Mouse (Mus musculus) heart, embryonic 12.5 days (tissue): ENCODE results near the gene Cdhr1. TPM values are rescaled to one million over a fixed set of nuclear protein-coding genes. Genes with fewer than 3 reads are reported as not detected.
A peak's percentile ranks its signal among the peaks of the same experiment; 100 is the strongest.
"Not testable (repeated sequence)": the region's sequence is repeated elsewhere in the genome, so short reads cannot be mapped to it uniquely, and the experiment has no call there.

Source experiments
- ATAC-seq: fragments of 200-750 bp; cut with Nextera tagmentation; 2 replicates; pipeline ENCODE4 v1.8.0; 2017; ENCODE audit warnings: moderate TSS enrichment, moderate library complexity; ENCODE audit not compliant: insufficient number of reproducible peaks, low FRiP score
- H3K27ac ChIP-seq: fragments of 300-500 bp; sonication (generic); 2 replicates; pipeline ENCODE4 v1.5.1; 2016; ENCODE audit warnings: mild to moderate bottlenecking, moderate library complexity; ENCODE audit not compliant: poor library complexity, severe bottlenecking
- H3K27me3 ChIP-seq: fragments of 300-500 bp; sonication (generic); replicated peaks from 2 replicates; pipeline ENCODE4 v1.6.1; 2016; ENCODE audit warnings: mild to moderate bottlenecking, moderate library complexity
- H3K36me3 ChIP-seq: fragments of 300-500 bp; sonication (generic); 2 replicates; pipeline ENCODE4 v1.6.1; 2016; ENCODE audit warnings: mild to moderate bottlenecking, moderate library complexity
- H3K4me1 ChIP-seq: fragments of 300-500 bp; sonication (generic); replicated peaks from 2 replicates; pipeline ENCODE4 v1.6.1; 2016; ENCODE audit warnings: mild to moderate bottlenecking
- H3K4me2 ChIP-seq: fragments of 300-500 bp; sonication (generic); 2 replicates; pipeline ENCODE4 v1.6.1; 2016; ENCODE audit warnings: mild to moderate bottlenecking, moderate library complexity
- H3K4me3 ChIP-seq: fragments of 300-500 bp; sonication (generic); 2 replicates; pipeline ENCODE4 v1.5.1; 2016; ENCODE audit warnings: mild to moderate bottlenecking
- H3K9ac ChIP-seq: fragments of 300-500 bp; sonication (generic); 2 replicates; pipeline ENCODE4 v1.6.1; 2016; ENCODE audit warnings: mild to moderate bottlenecking, moderate library complexity
- H3K9me3 ChIP-seq: fragments of 300-500 bp; sonication (generic); replicated peaks from 2 replicates; pipeline ENCODE4 v1.6.1; 2016; ENCODE audit warnings: mild to moderate bottlenecking, moderate library complexity
- WGBS: fragments of 180-500 bp; shearing (Covaris S2); methylation state at CpG from one replicate; pipeline ENCODE4 v1.1.7; 2016; 5-methylcytosine and 5-hydroxymethylcytosine counted together
- polyA plus RNA-seq: library from polyadenylated mRNA; unstranded; fragments of >200 nt; fragmentation: Nextera tagmentation; extraction: Ambion mirVana; gene quantifications from 2 replicates; pipeline ENCODE4 v1.2.1, GENCODE M21; 2016

Gene Cdhr1
- 0.14 and 0.20 TPM in 2 replicates for polyA plus RNA-seq

- H3K4me2 ChIP-seq: peak within 1 kb of the TSS; percentile 82
- H3K27me3 ChIP-seq: peaks cover 69% of the 10 kb centered on the region
- no peak for ATAC-seq
- WGBS: under 1% methylated on average over 30 of the region's 30 CpGs
- no peaks in the 10 kb centered on the region for H3K9me3 ChIP-seq
- H3K36me3 ChIP-seq: no peaks in the 10 kb centered on the region
- peak within 1 kb of the TSS; percentile 46 for H3K4me3 ChIP-seq
- H3K27ac ChIP-seq: no peak within 1 kb of the TSS
- H3K9ac ChIP-seq: peak within 1 kb of the TSS; percentile 43; the same call in 1 of the 2 replicates
- H3K4me1 ChIP-seq: peaks cover 15% of the 10 kb centered on the region; the same call in 1 of the 2 replicates
Observed at GRCm38 (mm10) chr14:37097956-37098530, at the start of gene Cdhr1. TSS of gene Cdhr1 (minus strand) at chr14:37098347.

GRCm38 (mm10) chr14:37139051-37139710 lies 41.0 kb upstream of the Cdhr1 start:
- no peak overlapping the region for H3K9ac ChIP-seq
- H3K36me3 ChIP-seq: no peaks in the 10 kb centered on the region
- no peaks in the 10 kb centered on the region for H3K27me3 ChIP-seq
- no peak for ATAC-seq
- H3K27ac ChIP-seq: no peak overlapping the region
- WGBS: 66% methylated on average over 8 of the region's 8 CpGs
- no peak overlapping the region for H3K4me2 ChIP-seq
- no peaks in the 10 kb centered on the region for H3K9me3 ChIP-seq
- no peaks in the 10 kb centered on the region for H3K4me1 ChIP-seq
- no peak overlapping the region for H3K4me3 ChIP-seq

- not testable (repeated sequence) for H3K36me3 ChIP-seq, H3K9ac ChIP-seq, ATAC-seq, H3K27me3 ChIP-seq, H3K4me2 ChIP-seq, H3K27ac ChIP-seq, H3K9me3 ChIP-seq, H3K4me3 ChIP-seq, H3K4me1 ChIP-seq
- 74% methylated on average over 3 of the region's 3 CpGs for WGBS
Observed at GRCm38 (mm10) chr14:37137596-37137995, 39.4 kb upstream of the Cdhr1 start.

GRCm38 (mm10) chr14:37136110-37136509 lies 38.0 kb upstream of the Cdhr1 start:
- H3K4me3 ChIP-seq: no peak overlapping the region
- no peaks in the 10 kb centered on the region for H3K9me3 ChIP-seq
- H3K27ac ChIP-seq: no peak overlapping the region
- no peak overlapping the region for H3K9ac ChIP-seq
- no peak overlapping the region for H3K4me2 ChIP-seq
- H3K27me3 ChIP-seq: no peaks in the 10 kb centered on the region
- peaks cover 4% of the 10 kb centered on the region for H3K4me1 ChIP-seq
- peaks cover 18% of the 10 kb centered on the region for H3K36me3 ChIP-seq
- ATAC-seq: no peak
- WGBS: 72% methylated on average over 4 of the region's 4 CpGs

- ATAC-seq: no peak
- H3K4me2 ChIP-seq: peak overlapping the region; percentile 63
- no peak overlapping the region for H3K27ac ChIP-seq
- H3K36me3 ChIP-seq: peaks cover 22% of the 10 kb centered on the region
- no peaks in the 10 kb centered on the region for H3K9me3 ChIP-seq
- peak overlapping the region; percentile 100 for H3K4me3 ChIP-seq
- no peaks in the 10 kb centered on the region for H3K27me3 ChIP-seq
- peak overlapping the region; percentile 61 for H3K9ac ChIP-seq
- WGBS: 3% methylated on average over 10 of the region's 10 CpGs
- H3K4me1 ChIP-seq: peaks cover 4% of the 10 kb centered on the region
Observed at GRCm38 (mm10) chr14:37135671-37136070, 37.5 kb upstream of the Cdhr1 start.

GRCm38 (mm10) chr14:37135127-37135593 lies 37.0 kb upstream of the Cdhr1 start, which contains the start of gene Ghitm:
TSS of gene Ghitm (minus strand) at chr14:37135272.
- no peaks in the 10 kb centered on the region for H3K9me3 ChIP-seq
- WGBS: under 1% methylated on average over 38 of the region's 38 CpGs
- H3K27ac ChIP-seq: peak within 1 kb of the TSS; percentile 95
- peak within 1 kb of the TSS; percentile 97 for H3K9ac ChIP-seq
- no peaks in the 10 kb centered on the region for H3K27me3 ChIP-seq
- peak; percentile 99 for ATAC-seq
- H3K36me3 ChIP-seq: peaks cover 26% of the 10 kb centered on the region
- peak within 1 kb of the TSS; percentile 100 for H3K4me3 ChIP-seq
- H3K4me2 ChIP-seq: peak within 1 kb of the TSS; percentile 73
- H3K4me1 ChIP-seq: peaks cover 4% of the 10 kb centered on the region

GRCm38 (mm10) chr14:37134304-37135126 lies 36.4 kb upstream of the Cdhr1 start:
- 2% methylated on average over 40 of the region's 40 CpGs for WGBS
- Histone ChIP-seq H3K9ac (peak overlapping the region; percentile 97), H3K36me3 (peaks cover 31% of the 10 kb centered on the region), H3K4me1 (peaks cover 4% of the 10 kb centered on the region), H3K27me3 (no peaks in the 10 kb centered on the region), H3K4me3 (peak overlapping the region; percentile 100), H3K4me2 (peak overlapping the region; percentile 73), H3K27ac (peak overlapping the region; percentile 95), H3K9me3 (no peaks in the 10 kb centered on the region)
- ATAC-seq: peak; percentile 87

GRCm38 (mm10) chr14:37127652-37128051 lies 29.5 kb upstream of the Cdhr1 start:
- no peak for ATAC-seq
- 47% methylated on average over 4 of the region's 4 CpGs for WGBS
- Histone ChIP-seq H3K36me3 (peaks cover 76% of the 10 kb centered on the region), H3K4me2 (no peak overlapping the region), H3K9me3 (no peaks in the 10 kb centered on the region), H3K9ac (no peak overlapping the region), H3K27ac (no peak overlapping the region), H3K27me3 (no peaks in the 10 kb centered on the region), H3K4me3 (no peak overlapping the region), H3K4me1 (no peaks in the 10 kb centered on the region)

- peaks cover 36% of the 10 kb centered on the region for H3K36me3 ChIP-seq
- ATAC-seq: no peak
Observed at GRCm38 (mm10) chr14:37119233-37119632, 21.1 kb upstream of the Cdhr1 start.

GRCm38 (mm10) chr14:37113922-37114321 lies 15.8 kb upstream of the Cdhr1 start, which contains the start of gene 2610528A11Rik:
TSS of gene 2610528A11Rik (minus strand) at chr14:37114022.
- peaks cover 5% of the 10 kb centered on the region; the same call in 1 of the 2 replicates for H3K36me3 ChIP-seq
- H3K4me2 ChIP-seq: no peak within 1 kb of the TSS
- H3K27me3 ChIP-seq: peaks cover 8% of the 10 kb centered on the region; the same call in 1 of the 2 replicates
- 66% methylated on average over 3 of the region's 3 CpGs for WGBS
- no peak for ATAC-seq
- no peak within 1 kb of the TSS for H3K27ac ChIP-seq
- no peak within 1 kb of the TSS for H3K9ac ChIP-seq
- H3K9me3 ChIP-seq: no peaks in the 10 kb centered on the region
- no peak within 1 kb of the TSS for H3K4me3 ChIP-seq
- peaks cover 15% of the 10 kb centered on the region for H3K4me1 ChIP-seq

More at GRCm38 (mm10) chr14:37119233-37119632, 21.1 kb upstream of the Cdhr1 start:
- Histone ChIP-seq H3K27ac (no peak overlapping the region), H3K27me3 (peaks cover 3% of the 10 kb centered on the region; the same call in 1 of the 2 replicates), H3K4me3 (no peak overlapping the region), H3K4me2 (no peak overlapping the region), H3K9ac (no peak overlapping the region), H3K4me1 (0 out of 2 replicates have a peak, but pooled peaks cover 3% of the 10 kb centered on the region), H3K9me3 (no peaks in the 10 kb centered on the region)
- 94% methylated on average over 4 of the region's 4 CpGs for WGBS

GRCm38 (mm10) chr14:37112931-37113330 lies 14.8 kb upstream of the Cdhr1 start:
- H3K36me3 ChIP-seq: no peaks in the 10 kb centered on the region
- no peak overlapping the region for H3K27ac ChIP-seq
- no peak for ATAC-seq
- WGBS: 80% methylated on average over 7 of the region's 7 CpGs
- H3K9me3 ChIP-seq: no peaks in the 10 kb centered on the region
- H3K4me3 ChIP-seq: no peak overlapping the region
- H3K9ac ChIP-seq: no peak overlapping the region
- peaks cover 8% of the 10 kb centered on the region; the same call in 1 of the 2 replicates for H3K27me3 ChIP-seq
- H3K4me2 ChIP-seq: no peak overlapping the region
- H3K4me1 ChIP-seq: peaks cover 15% of the 10 kb centered on the region
